Mouse (Mus musculus): Measurements from ENCODE around the gene Gm128.

Gm128 gene

GRCm38 (mm10) chr3:95241498-95241897 lies at the start of gene Gm128:
Gm128 (minus strand) TSS chr3:95241598.
- DNase-seq (ENCODE audit: low read depth, low spot score): no peak

GRCm38 (mm10) chr3:95291041-95291440 lies 49.6 kb upstream of the Gm128 start:
- DNase-seq (ENCODE audit: low read depth, low spot score): no peak

GRCm38 (mm10) chr3:95290156-95290555 lies 48.8 kb upstream of the Gm128 start:
- no peak for DNase-seq (ENCODE audit: low read depth, low spot score)

GRCm38 (mm10) chr3:95289419-95289818 lies 48.0 kb upstream of the Gm128 start:
- DNase-seq (ENCODE audit: low read depth, low spot score): no peak

GRCm38 (mm10) chr3:95287541-95287940 lies 46.1 kb upstream of the Gm128 start:
- no peak for DNase-seq (ENCODE audit: low read depth, low spot score)

- no peak for DNase-seq (ENCODE audit: low read depth, low spot score)
Observed at GRCm38 (mm10) chr3:95286510-95286909, 45.1 kb upstream of the Gm128 start.

GRCm38 (mm10) chr3:95286011-95286410 lies 44.6 kb upstream of the Gm128 start:
- no peak for DNase-seq (ENCODE audit: low read depth, low spot score)

- no peak for DNase-seq (ENCODE audit: low read depth, low spot score)
Observed at GRCm38 (mm10) chr3:95285390-95285789, 44.0 kb upstream of the Gm128 start.

GRCm38 (mm10) chr3:95284501-95285281 lies 43.3 kb upstream of the Gm128 start:
- DNase-seq (ENCODE audit: low read depth, low spot score): no peak

- no peak for DNase-seq (ENCODE audit: low read depth, low spot score)
Observed at GRCm38 (mm10) chr3:95284062-95284461, 42.7 kb upstream of the Gm128 start.

- no peak for DNase-seq (ENCODE audit: low read depth, low spot score)
Observed at GRCm38 (mm10) chr3:95283589-95283941, 42.2 kb upstream of the Gm128 start.

GRCm38 (mm10) chr3:95282865-95283588 lies 41.6 kb upstream of the Gm128 start:
- no peak for DNase-seq (ENCODE audit: low read depth, low spot score)

- DNase-seq (ENCODE audit: low read depth, low spot score): no peak
Observed at GRCm38 (mm10) chr3:95282381-95282864, 41.0 kb upstream of the Gm128 start.

GRCm38 (mm10) chr3:95281216-95282126 lies 40.1 kb upstream of the Gm128 start, which contains the start of the genes Mindy1 and Prune1:
Mindy1 (plus strand) TSS chr3:95281345.
Prune1 (minus strand) TSS chr3:95282076.
- peak; percentile 95 for DNase-seq (ENCODE audit: low read depth, low spot score)

- DNase-seq (ENCODE audit: low read depth, low spot score): no peak
Observed at GRCm38 (mm10) chr3:95280747-95281146, 39.3 kb upstream of the Gm128 start.

GRCm38 (mm10) chr3:95277149-95277551 lies 35.8 kb upstream of the Gm128 start:
- no peak for DNase-seq (ENCODE audit: low read depth, low spot score)

- no peak for DNase-seq (ENCODE audit: low read depth, low spot score)
Observed at GRCm38 (mm10) chr3:95276428-95276934, 35.1 kb upstream of the Gm128 start.

- no peak for DNase-seq (ENCODE audit: low read depth, low spot score)
Observed at GRCm38 (mm10) chr3:95275161-95275560, 33.8 kb upstream of the Gm128 start.

- no peak for DNase-seq (ENCODE audit: low read depth, low spot score)
Observed at GRCm38 (mm10) chr3:95274453-95274852, 33.1 kb upstream of the Gm128 start.

- DNase-seq (ENCODE audit: low read depth, low spot score): no peak
Observed at GRCm38 (mm10) chr3:95273471-95273870, 32.1 kb upstream of the Gm128 start.

GRCm38 (mm10) chr3:95270766-95271364 lies 29.5 kb upstream of the Gm128 start:
- no peak for DNase-seq (ENCODE audit: low read depth, low spot score)
